Mouse (Mus musculus) G1E (cell line): ENCODE measurements around the gene Snx29.

Experiments used
- CTCF ChIP-seq: IDR thresholded peaks from 2 replicates; pipeline ENCODE4 v1.5.1; 2012; ENCODE audit warnings: low read depth, low read length, inconsistent platforms, mixed read lengths
- GATA1 ChIP-seq: IDR thresholded peaks from 2 replicates; pipeline ENCODE4 v1.6.1; 2012; ENCODE audit warnings: borderline replicate concordance, low read length, inconsistent platforms, mixed read lengths
- GATA2 ChIP-seq: IDR thresholded peaks from 2 replicates; pipeline ENCODE4 v1.6.1; 2012; ENCODE audit warnings: low read depth, low read length, inconsistent platforms, borderline replicate concordance
- POLR2AphosphoS5 ChIP-seq: IDR thresholded peaks from 2 replicates; pipeline ENCODE4 v1.6.1; 2012; ENCODE audit warnings: low read depth, low read length, inconsistent platforms; ENCODE audit not compliant: insufficient replicate concordance
- TAL1 ChIP-seq: conservative IDR thresholded peaks from 2 replicates; pipeline ENCODE4 v1.6.1; 2012; ENCODE audit warnings: low read depth, low read length, inconsistent platforms, mixed read lengths

DNA sequence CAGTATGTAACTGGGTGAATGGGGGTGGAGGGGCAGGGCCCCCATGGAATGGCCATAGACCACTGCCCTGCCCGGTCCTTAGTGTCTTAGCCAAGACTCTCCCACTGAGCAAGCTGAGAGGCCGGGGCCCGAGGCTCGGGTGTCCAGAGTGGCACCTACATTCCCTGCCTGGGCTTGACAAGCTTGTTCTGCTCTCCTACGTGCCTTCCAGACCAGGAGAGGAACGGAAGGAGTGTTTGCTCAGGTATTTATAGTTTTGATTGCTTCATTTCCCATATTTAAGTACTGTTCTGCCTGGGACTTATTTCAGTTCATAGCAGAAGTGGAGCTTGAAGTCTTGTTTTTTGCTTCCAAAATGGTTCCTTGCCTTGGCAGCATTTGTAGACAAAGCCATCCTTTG is 116.7 kb downstream of the Snx29 start:
- no peak for TF ChIP-seq CTCF
- no peak for TF ChIP-seq GATA1
- no peak for TF ChIP-seq TAL1
- TF ChIP-seq GATA2, result no peak
- no peak for TF ChIP-seq POLR2AphosphoS5
